Mouse (Mus musculus): ENCODE measurements around the gene Tars2. TPM values are rescaled to one million over a fixed set of nuclear protein-coding genes. Genes with fewer than 3 reads are reported as not detected.
A peak's percentile ranks its signal among the peaks of the same experiment; 100 is the strongest.

The Tars2 gene
- total and polyA plus RNA-seq, 2 experiments = 18.9 to 26.5 TPM

DNA sequence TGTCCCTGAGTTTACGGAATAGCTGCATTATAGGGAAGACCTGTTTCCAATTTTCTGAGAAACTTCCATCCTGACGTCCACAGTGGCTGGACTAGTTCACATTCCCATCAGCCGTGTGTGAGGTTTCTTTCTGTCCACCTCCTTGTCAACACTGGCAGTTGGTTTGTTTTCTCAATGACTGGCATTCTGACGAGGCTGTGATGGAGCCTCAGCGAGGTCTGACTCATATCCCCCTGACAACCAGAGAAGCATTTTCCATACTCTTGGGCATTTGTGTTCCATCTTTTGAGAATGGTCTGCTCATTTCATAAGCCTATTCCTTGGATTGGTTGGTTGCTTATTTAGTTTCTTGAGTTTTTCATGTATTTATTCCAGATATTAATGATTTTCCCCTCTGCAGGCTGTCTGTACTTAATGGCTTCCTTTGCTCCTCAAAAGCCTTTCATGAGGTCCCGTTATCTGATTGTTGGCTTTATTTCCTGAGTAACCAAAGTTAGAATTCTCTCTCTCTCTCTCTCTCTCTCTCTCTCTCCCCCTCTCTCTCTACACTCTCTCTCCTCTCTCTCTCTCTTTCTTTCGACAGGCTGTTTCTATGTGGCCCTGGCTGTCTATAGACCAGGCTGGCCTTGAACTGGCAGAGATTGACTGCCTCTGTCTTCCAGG is 33.2 kb downstream of the Tars2 start:
- Histone ChIP-seq H3K9ac (ENCODE audit: low read depth, low read length) (no peak overlapping the region), H3K4me1 (ENCODE audit: control insufficient read depth, insufficient read depth, low read length) (no peaks in the 10 kb centered on the region), H3K4me3 (ENCODE audit: insufficient read depth, low read depth, low read length) (no peak overlapping the region), H3K27me3 (ENCODE audit: control insufficient read depth, insufficient read depth, low read length) (no peaks in the 10 kb centered on the region), H3K36me3 (ENCODE audit: control insufficient read depth, insufficient read depth, low read length) (no peaks in the 10 kb centered on the region), H3K27ac (replicated peaks; ENCODE audit: insufficient read depth, low read depth, low read length) (no peak overlapping the region), H3K79me2 (ENCODE audit: control insufficient read depth, insufficient read depth, low read length) (no peaks in the 10 kb centered on the region)
- TF ChIP-seq POLR2A (IDR thresholded peaks at IDR 0.05; ENCODE audit: extremely low read depth, insufficient read depth, low read length) = no peak
- DNase-seq (ENCODE audit: extremely low read depth, low read depth, low spot score) = no peak
- WGBS = 71% methylated on average over 7 of the region's 7 CpGs

DNA sequence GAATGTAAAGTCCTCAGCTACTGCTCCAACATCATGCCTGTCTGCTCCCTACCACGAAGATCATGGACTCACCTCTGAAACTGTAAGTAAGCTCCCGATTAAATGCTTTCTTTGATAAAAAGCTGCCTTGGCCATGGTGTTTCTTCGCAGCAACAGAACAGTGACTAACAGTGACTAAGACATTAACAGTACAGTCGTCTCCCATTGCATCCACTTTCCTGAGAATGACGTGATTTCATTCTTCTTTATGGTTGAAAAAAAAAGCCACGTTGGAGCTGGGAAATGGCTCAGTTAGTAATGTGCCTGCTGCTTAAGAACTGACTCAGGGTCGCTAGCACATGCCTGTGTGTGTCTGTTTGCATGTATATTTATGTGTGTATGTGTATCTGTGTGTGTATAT is 34.1 kb downstream of the Tars2 start:
- Histone ChIP-seq H3K27ac (replicated peaks; ENCODE audit: insufficient read depth, low read depth, low read length) (no peak overlapping the region), H3K36me3 (ENCODE audit: control insufficient read depth, insufficient read depth, low read length) (no peaks in the 10 kb centered on the region), H3K9ac (ENCODE audit: low read depth, low read length) (no peak overlapping the region), H3K4me3 (ENCODE audit: insufficient read depth, low read depth, low read length) (no peak overlapping the region), H3K79me2 (ENCODE audit: control insufficient read depth, insufficient read depth, low read length) (no peaks in the 10 kb centered on the region), H3K4me1 (ENCODE audit: control insufficient read depth, insufficient read depth, low read length) (no peaks in the 10 kb centered on the region), H3K27me3 (ENCODE audit: control insufficient read depth, insufficient read depth, low read length) (no peaks in the 10 kb centered on the region)
- no peak for TF ChIP-seq CTCF (IDR thresholded peaks at IDR 0.05; ENCODE audit: low read depth, low read length)
- TF ChIP-seq POLR2A (IDR thresholded peaks at IDR 0.05; ENCODE audit: extremely low read depth, insufficient read depth, low read length) = no peak
- 91% methylated on average over 7 of the region's 7 CpGs for WGBS
- DNase-seq (ENCODE audit: extremely low read depth, low read depth, low spot score) = no peak

- no peak overlapping the region for H3K27ac ChIP-seq (replicated peaks; ENCODE audit: insufficient read depth, low read depth, low read length)
- no peak overlapping the region for H3K9ac ChIP-seq (ENCODE audit: low read depth, low read length)
- WGBS = 81% methylated on average over 3 of the region's 3 CpGs
- no peaks in the 10 kb centered on the region for H3K36me3 ChIP-seq (ENCODE audit: control insufficient read depth, insufficient read depth, low read length)
- TF ChIP-seq POLR2A (IDR thresholded peaks at IDR 0.05; ENCODE audit: extremely low read depth, insufficient read depth, low read length) = no peak
- no peak for TF ChIP-seq CTCF (IDR thresholded peaks at IDR 0.05; ENCODE audit: low read depth, low read length)
- no peaks in the 10 kb centered on the region for H3K27me3 ChIP-seq (ENCODE audit: control insufficient read depth, insufficient read depth, low read length)
- no peaks in the 10 kb centered on the region for H3K4me1 ChIP-seq (ENCODE audit: control insufficient read depth, insufficient read depth, low read length)
- no peak for DNase-seq (ENCODE audit: extremely low read depth, low read depth, low spot score)
- H3K79me2 ChIP-seq (ENCODE audit: control insufficient read depth, insufficient read depth, low read length) = no peaks in the 10 kb centered on the region
- H3K4me3 ChIP-seq (ENCODE audit: insufficient read depth, low read depth, low read length) = no peak overlapping the region
Measured at GRCm38 (mm10) chr3:95722386-95722785, 37.6 kb downstream of the Tars2 start.

DNA sequence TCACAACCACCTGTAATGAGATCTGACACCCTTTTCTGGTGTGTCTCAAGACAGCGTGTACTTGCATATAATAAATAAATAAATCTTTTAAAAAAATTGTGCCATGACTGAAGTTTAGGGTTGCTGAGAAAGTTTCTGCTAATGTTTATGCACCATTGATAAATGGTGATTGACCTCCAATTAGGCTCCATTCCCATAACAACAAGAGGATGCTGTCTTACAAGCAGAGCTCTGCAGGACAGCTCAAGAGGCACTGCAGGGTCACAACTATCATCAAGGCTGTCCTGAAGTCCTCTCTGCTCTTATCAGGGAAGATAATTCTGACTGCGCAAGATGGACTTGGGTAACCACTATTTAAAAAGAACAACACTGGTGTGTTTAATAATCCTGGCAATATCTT is 41.9 kb downstream of the Tars2 start:
- H3K9ac ChIP-seq (ENCODE audit: low read depth, low read length) = no peak overlapping the region
- TF ChIP-seq POLR2A (IDR thresholded peaks at IDR 0.05; ENCODE audit: extremely low read depth, insufficient read depth, low read length) = no peak
- TF ChIP-seq CTCF (IDR thresholded peaks at IDR 0.05; ENCODE audit: low read depth, low read length) = no peak
- no peaks in the 10 kb centered on the region for H3K4me1 ChIP-seq (ENCODE audit: control insufficient read depth, insufficient read depth, low read length)
- H3K36me3 ChIP-seq (ENCODE audit: control insufficient read depth, insufficient read depth, low read length) = no peaks in the 10 kb centered on the region
- peak; percentile 52 for DNase-seq (ENCODE audit: extremely low read depth, low read depth, low spot score)
- H3K4me3 ChIP-seq (ENCODE audit: insufficient read depth, low read depth, low read length) = no peak overlapping the region
- no peaks in the 10 kb centered on the region for H3K79me2 ChIP-seq (ENCODE audit: control insufficient read depth, insufficient read depth, low read length)
- no peaks in the 10 kb centered on the region for H3K27me3 ChIP-seq (ENCODE audit: control insufficient read depth, insufficient read depth, low read length)
- WGBS = 89% methylated on average over 2 of the region's 2 CpGs
- H3K27ac ChIP-seq (replicated peaks; ENCODE audit: insufficient read depth, low read depth, low read length) = no peak overlapping the region

DNA sequence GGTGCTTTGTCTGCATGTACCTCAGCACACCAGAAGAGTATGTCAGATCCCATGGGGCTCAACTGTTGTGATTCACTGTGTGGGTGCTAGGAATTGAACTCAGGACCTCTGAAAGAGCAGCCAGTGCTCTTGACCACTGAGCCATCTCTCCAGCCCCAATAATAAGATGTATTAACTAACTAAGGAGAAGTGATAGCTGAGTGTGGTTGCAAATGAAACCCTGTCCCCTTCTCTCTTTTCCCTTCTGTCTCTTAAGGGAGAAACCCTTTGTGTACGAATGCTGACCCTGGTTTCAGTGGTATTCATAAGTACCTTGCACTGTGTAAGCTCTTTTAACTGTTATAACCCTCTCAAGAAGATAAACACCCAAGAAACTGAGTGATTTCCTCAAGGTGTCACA is 43.9 kb downstream of the Tars2 start:
- H3K9ac ChIP-seq (ENCODE audit: low read depth, low read length) = no peak overlapping the region
- TF ChIP-seq POLR2A (IDR thresholded peaks at IDR 0.05; ENCODE audit: extremely low read depth, insufficient read depth, low read length) (no peak), CTCF (IDR thresholded peaks at IDR 0.05; ENCODE audit: low read depth, low read length) (no peak)
- no peaks in the 10 kb centered on the region for H3K4me1 ChIP-seq (ENCODE audit: control insufficient read depth, insufficient read depth, low read length)
- no peaks in the 10 kb centered on the region for H3K79me2 ChIP-seq (ENCODE audit: control insufficient read depth, insufficient read depth, low read length)
- H3K27me3 ChIP-seq (ENCODE audit: control insufficient read depth, insufficient read depth, low read length) = no peaks in the 10 kb centered on the region
- H3K36me3 ChIP-seq (ENCODE audit: control insufficient read depth, insufficient read depth, low read length) = no peaks in the 10 kb centered on the region
- no peak overlapping the region for H3K27ac ChIP-seq (replicated peaks; ENCODE audit: insufficient read depth, low read depth, low read length)
- DNase-seq (ENCODE audit: extremely low read depth, low read depth, low spot score) = no peak
- WGBS = 90% methylated on average over 1 of the region's 1 CpGs
- no peak overlapping the region for H3K4me3 ChIP-seq (ENCODE audit: insufficient read depth, low read depth, low read length)

DNA sequence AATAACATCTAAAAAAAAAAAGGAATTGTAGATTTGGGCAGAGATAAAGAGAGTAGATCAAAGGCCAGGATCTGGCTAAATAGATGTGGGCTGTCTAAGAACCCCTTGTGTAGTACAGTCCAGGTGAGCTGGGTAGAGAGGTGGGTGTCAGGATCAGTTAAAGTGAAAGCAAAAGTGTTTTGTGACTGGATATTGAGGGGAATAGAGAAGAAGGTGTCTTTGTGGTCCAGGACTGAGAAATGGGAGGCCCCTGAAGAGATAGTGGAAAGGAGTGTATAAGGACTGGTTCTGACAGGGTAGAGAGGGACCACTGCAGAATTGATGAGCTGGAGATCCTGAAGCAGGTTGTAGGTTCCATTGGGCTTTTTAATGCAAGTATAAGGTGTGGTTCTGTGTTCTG is 50.0 kb downstream of the Tars2 start:
- no peak overlapping the region for H3K4me3 ChIP-seq (ENCODE audit: insufficient read depth, low read depth, low read length)
- H3K4me1 ChIP-seq (ENCODE audit: control insufficient read depth, insufficient read depth, low read length) = no peaks in the 10 kb centered on the region
- no peaks in the 10 kb centered on the region for H3K79me2 ChIP-seq (ENCODE audit: control insufficient read depth, insufficient read depth, low read length)
- H3K27ac ChIP-seq (replicated peaks; ENCODE audit: insufficient read depth, low read depth, low read length) = no peak overlapping the region
- DNase-seq (ENCODE audit: extremely low read depth, low read depth, low spot score) = no peak
- TF ChIP-seq POLR2A (IDR thresholded peaks at IDR 0.05; ENCODE audit: extremely low read depth, insufficient read depth, low read length) (no peak), CTCF (IDR thresholded peaks at IDR 0.05; ENCODE audit: low read depth, low read length) (no peak)
- no peaks in the 10 kb centered on the region for H3K36me3 ChIP-seq (ENCODE audit: control insufficient read depth, insufficient read depth, low read length)
- H3K27me3 ChIP-seq (ENCODE audit: control insufficient read depth, insufficient read depth, low read length) = no peaks in the 10 kb centered on the region
- no peak overlapping the region for H3K9ac ChIP-seq (ENCODE audit: low read depth, low read length)

All from liver, adult 2 months (tissue).